Mouse (Mus musculus): ENCODE data around the gene Lypd6b.

DNA sequence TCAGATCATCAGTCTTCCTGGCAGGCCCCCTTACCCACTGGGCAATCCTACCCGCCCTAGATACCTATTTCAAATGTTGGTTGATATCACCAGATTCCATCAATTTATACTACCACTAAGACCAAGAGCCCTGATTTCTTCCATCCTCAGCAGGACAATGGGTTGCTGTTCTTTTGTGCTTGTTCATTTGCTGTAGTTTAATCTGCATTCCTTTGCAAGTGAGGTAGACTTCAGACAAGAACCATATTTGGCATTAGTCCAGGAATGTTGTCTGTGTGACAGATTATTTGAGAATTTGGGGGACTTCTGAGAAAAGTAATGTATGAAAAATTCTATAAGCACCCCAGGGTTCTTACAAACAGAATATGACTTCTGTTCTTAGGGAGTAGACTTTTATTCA, 95.0 kb downstream of the Lypd6b start:
- TF ChIP-seq POLR2A (IDR thresholded peaks at IDR 0.05; ENCODE audit: extremely low read depth, insufficient read depth, low read length) (no peak), CTCF (IDR thresholded peaks at IDR 0.05; ENCODE audit: extremely low read depth, insufficient read depth, low read length) (no peak)

Measured in cortical plate, adult 2 months (tissue).